Mouse (Mus musculus): ENCODE data around the gene Suclg1. TPM values are rescaled to one million over a fixed set of nuclear protein-coding genes. Genes with fewer than 3 reads are reported as not detected.

Suclg1 gene
- 63.7 and 82.0 TPM in 2 replicates for total RNA-seq (2017)

DNA sequence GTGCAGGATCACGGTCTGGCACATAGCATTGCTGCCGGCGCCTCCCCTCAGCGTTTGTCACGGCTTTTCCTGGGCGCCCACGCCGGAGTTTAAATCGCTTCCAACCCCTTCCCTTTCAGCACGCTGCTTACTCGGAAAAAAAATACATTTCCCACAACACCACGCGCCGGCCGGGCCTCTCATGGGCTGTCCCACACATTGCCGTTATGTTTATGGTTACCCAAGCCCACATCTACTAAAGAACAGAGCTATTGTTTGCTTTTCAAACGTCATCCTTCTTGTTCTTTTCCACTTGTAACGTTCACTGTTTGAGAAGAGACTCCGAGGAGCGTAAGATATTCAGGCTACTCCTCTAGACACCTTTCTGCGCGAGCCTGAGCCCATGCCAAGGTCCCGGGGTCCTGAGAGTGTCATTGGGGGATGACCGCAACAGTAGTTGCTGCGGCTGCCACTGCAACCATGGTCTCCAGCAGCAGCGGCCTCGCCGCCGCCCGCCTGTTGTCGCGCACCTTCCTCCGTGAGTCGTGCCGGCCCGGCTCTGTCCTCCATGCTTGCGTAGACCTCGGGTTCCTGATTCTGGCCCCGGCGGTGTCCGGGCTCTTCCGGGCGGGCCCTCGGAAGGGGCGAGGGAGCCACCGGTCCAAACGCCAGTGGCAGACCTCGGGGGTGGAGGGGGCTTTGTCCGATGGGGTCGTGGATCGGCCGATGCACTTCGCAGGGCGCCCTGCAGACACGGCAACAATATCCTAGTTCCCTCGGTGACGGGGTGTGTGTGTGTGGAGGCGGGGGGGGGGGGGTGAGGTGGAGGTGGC lies at the start of gene Suclg1:
TSS of gene Suclg1 (plus strand) at position 146 of the 812 bp plus-strand sequence.
- ATAC-seq (ENCODE audit: extremely low read depth, insufficient number of reproducible peaks, low FRiP score, poor library complexity, severe bottlenecking): peak; percentile 88

- ATAC-seq (ENCODE audit: extremely low read depth, insufficient number of reproducible peaks, low FRiP score, poor library complexity, severe bottlenecking): no peak
Measured at GRCm38 (mm10) chr6:73203724-73204123, 44.5 kb upstream of the Suclg1 start.

DNA sequence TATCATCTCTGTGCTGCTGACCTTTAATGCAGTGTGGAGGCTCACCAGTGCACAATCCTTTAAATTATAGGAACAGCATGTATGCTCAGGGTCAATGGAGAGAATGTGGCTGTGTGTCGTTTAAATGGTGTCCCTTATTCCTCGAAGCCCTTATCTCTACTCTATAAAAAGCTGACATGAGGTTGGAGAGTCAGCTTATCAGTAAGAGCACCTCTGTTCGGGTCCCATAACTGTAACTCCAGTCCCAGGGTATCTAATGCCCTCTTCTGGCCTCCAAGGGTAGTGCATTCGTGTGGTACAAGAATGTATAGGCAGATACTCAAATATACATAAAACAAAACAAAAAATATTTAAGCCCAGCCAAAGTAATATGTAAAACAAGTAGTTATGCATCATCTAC lies 43.2 kb upstream of the Suclg1 start:
- ATAC-seq (ENCODE audit: extremely low read depth, insufficient number of reproducible peaks, low FRiP score, poor library complexity, severe bottlenecking): no peak

- ATAC-seq (ENCODE audit: extremely low read depth, insufficient number of reproducible peaks, low FRiP score, poor library complexity, severe bottlenecking): no peak
Measured at GRCm38 (mm10) chr6:73209598-73209997, 38.6 kb upstream of the Suclg1 start.

GRCm38 (mm10) chr6:73210445-73210972 lies 37.7 kb upstream of the Suclg1 start:
- ATAC-seq (ENCODE audit: extremely low read depth, insufficient number of reproducible peaks, low FRiP score, poor library complexity, severe bottlenecking): peak; percentile 88

DNA sequence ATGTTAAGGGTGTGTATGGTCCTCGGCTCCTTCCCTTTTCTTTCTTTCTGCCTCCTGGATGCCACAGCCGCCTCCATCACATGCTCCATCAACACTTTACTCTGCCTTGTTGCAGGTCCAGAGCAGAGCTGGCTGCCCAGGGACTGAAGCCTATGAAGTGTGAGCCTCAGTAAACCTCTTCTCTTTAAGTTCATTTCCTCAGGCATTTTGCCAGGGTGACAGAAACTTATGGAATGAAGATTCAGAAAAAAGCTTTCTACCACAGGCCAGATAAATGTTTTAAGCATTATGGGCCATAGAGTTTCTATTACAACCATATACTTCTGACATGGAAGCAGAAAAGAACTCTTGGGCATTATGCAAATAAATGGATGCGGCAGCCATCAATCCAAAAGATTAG lies 37.1 kb upstream of the Suclg1 start:
- ATAC-seq (ENCODE audit: extremely low read depth, insufficient number of reproducible peaks, low FRiP score, poor library complexity, severe bottlenecking): no peak

DNA sequence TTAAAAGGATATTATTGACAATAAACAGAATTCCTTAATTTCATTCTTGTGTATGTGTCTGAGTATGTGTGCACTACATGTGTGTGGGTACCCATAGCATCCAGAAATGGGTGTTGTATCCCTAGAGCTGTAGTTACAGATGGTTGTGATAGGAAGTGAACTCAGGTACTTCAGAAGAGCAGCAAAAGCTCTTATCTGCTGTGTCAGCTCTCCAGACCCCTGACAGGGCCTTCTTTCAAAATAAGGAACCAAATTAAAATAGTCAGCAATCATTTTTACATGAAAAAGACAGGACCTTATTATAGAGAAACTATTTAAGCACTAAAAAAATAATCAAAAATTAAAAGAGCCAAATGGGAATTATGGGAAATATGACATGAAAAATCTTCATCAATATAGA lies 36.6 kb upstream of the Suclg1 start:
- no peak for ATAC-seq (ENCODE audit: extremely low read depth, insufficient number of reproducible peaks, low FRiP score, poor library complexity, severe bottlenecking)

- peak; percentile 92 for ATAC-seq (ENCODE audit: extremely low read depth, insufficient number of reproducible peaks, low FRiP score, poor library complexity, severe bottlenecking)
Measured at GRCm38 (mm10) chr6:73221189-73221957, 26.8 kb upstream of the Suclg1 start, which contains the start of gene Dnah6. TSS of gene Dnah6 (minus strand) at chr6:73221651.

DNA sequence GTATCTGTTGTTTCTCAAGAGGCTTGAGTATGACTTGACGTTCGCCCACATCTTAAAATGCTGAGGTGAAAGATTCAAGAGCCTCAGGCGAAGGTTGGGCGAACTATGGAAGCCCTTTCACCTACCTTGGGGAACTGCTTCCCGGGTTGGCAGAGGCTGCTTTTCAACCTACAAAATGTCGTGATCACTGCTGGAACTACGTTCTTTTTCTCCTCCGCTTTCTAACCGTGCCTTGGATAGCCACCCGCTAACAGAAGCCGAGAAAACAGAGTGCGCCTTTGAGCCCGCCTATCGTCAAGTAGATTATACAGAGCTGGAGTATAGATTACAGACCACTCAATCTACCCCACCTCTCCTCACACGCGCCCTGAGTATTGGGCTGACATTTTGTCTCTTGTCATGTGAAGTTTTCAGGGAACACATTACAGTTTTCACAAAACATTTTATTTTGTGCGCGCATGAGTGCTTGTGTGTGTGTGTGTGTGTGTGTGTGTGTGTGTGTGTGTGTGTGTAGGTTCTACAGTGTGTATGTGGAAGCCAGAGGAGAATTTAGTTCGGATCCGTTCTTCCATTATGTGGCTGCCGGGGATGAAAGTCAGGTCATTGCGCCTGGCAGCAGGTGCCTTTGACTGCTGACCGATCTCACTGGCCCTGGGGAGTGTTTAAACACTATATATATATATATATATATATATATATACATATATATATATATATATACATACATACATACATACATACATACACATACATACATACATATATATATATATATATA lies 26.0 kb upstream of the Suclg1 start:
- ATAC-seq (ENCODE audit: extremely low read depth, insufficient number of reproducible peaks, low FRiP score, poor library complexity, severe bottlenecking): no peak; the same call in 1 of the 2 replicates

GRCm38 (mm10) chr6:73222841-73223526 lies 25.2 kb upstream of the Suclg1 start:
- no peak for ATAC-seq (ENCODE audit: extremely low read depth, insufficient number of reproducible peaks, low FRiP score, poor library complexity, severe bottlenecking)

DNA sequence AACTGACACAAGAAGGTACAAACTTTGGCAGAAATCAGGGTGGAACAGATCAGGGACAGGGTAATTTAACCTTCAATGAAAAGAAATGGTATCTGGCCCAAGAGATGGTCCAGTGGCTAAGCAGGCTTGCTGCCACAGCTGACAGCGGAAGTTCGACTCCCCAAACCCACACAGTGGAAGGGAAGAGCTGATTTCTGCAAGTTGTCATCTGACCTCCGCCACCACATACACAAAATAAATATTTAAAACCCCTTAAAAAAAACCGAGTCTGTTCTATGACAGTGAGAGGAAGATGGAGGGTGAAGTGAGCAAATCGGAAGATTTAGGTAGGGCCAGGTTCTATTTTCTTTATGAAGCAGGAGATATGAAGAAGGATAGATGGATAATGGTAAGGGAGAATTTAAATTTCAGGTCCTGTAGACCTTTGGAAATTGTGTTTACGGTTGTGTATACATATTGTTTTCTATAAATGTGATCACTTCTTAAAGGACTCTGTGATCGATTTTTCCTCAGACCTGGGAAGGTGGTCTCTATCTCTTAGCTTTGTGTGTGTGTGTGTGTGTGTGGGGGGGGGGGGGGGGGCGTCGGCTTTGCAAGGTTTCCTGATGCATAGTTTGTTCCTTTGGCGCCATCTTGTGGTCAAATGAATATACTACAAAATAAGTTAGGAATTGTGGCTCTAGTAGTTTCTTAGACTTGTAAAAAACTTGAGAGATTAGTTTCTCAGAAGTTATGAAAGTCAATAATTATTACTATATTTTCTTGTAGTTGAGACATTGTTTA lies 20.6 kb upstream of the Suclg1 start:
- ATAC-seq (ENCODE audit: extremely low read depth, insufficient number of reproducible peaks, low FRiP score, poor library complexity, severe bottlenecking): 0 out of 2 replicates have a peak, but pooled peaks have one; percentile 46

DNA sequence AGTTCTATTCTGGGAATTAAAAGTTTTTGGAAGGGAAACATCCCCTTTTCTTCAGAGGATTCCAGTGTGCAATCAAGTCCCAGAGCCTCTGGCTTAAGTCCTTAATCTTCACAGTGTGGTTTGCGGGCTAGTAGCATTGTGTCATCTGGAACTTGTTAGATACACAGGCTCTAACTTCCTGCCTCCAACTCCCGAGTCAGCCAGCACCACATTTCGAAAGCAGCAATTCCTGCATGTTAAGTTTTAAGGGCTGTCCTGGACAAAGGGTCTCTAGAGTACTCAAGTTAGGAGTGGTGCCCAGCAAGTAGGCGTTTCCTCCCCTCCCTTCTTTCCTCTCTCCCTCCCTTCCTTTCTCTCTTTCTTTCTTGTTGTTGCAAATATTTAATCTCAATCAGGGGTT lies 19.8 kb upstream of the Suclg1 start:
- no peak for ATAC-seq (ENCODE audit: extremely low read depth, insufficient number of reproducible peaks, low FRiP score, poor library complexity, severe bottlenecking)

DNA sequence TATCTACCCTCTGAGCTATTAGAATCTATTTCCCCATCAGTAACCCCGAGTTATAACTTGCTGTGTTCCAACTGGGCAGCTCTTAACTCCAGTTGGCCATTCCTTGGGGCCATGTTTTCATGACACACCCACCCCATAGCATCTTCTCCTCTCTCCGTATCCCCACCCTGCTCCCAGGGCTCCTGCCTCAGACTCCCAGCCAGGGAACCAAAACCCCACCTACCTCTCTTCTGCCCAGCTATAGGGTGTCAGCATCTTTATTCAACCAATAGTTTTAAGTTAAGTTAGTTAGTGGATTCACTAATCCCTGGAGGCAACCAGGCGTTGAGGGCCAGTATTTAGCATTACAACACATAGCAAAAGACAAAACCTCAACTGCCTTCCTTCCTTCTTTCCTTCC lies 19.3 kb upstream of the Suclg1 start:
- ATAC-seq (ENCODE audit: extremely low read depth, insufficient number of reproducible peaks, low FRiP score, poor library complexity, severe bottlenecking): no peak

GRCm38 (mm10) chr6:73232152-73232584 lies 16.0 kb upstream of the Suclg1 start:
- no peak for ATAC-seq (ENCODE audit: extremely low read depth, insufficient number of reproducible peaks, low FRiP score, poor library complexity, severe bottlenecking)

- 0 out of 2 replicates have a peak, but pooled peaks have one; percentile 23 for ATAC-seq (ENCODE audit: extremely low read depth, insufficient number of reproducible peaks, low FRiP score, poor library complexity, severe bottlenecking)
Measured at GRCm38 (mm10) chr6:73233202-73233726, 14.9 kb upstream of the Suclg1 start.

GRCm38 (mm10) chr6:73234302-73234900 lies 13.8 kb upstream of the Suclg1 start:
- no peak for ATAC-seq (ENCODE audit: extremely low read depth, insufficient number of reproducible peaks, low FRiP score, poor library complexity, severe bottlenecking)

DNA sequence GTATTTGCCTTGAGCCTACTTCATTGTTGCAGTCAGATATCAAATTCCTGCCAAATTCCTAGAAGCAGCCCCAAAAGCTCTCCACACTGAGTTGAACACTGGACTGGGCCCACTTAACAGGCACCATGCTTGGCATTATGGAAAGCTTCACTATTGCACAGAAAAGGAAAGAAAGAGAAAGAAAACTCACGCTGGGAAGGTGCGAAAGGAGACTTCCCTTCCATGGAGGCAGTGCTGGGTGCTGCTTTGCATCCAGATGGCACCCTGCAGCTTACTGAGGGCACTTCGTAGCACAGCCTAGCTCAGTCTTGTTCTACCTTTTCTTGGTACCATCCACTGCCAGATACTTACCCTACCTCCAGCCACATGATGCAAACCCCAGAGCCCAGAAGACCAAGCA lies 12.5 kb upstream of the Suclg1 start:
- no peak for ATAC-seq (ENCODE audit: extremely low read depth, insufficient number of reproducible peaks, low FRiP score, poor library complexity, severe bottlenecking)
